Mouse (Mus musculus) neural tube, embryonic 10.5 days (tissue): Measurements from ENCODE around the gene Bad.
A peak's percentile ranks its signal among the peaks of the same experiment; 100 is the strongest.

Experiments used
- DNase-seq: peaks from one replicate; pipeline ENCODE4 v3.0.0-alpha.2; 2017; ENCODE audit warnings: low spot score; ENCODE audit errors: extremely low spot score

Gene Bad

GRCm38 (mm10) chr19:6914540-6914939 lies 27.1 kb upstream of the Bad start:
- no peak for DNase-seq

GRCm38 (mm10) chr19:6915276-6915675 lies 26.4 kb upstream of the Bad start:
- no peak for DNase-seq

- DNase-seq: no peak
Measured at GRCm38 (mm10) chr19:6916496-6916895, 25.2 kb upstream of the Bad start.

- DNase-seq: no peak
Measured at GRCm38 (mm10) chr19:6918321-6918720, 23.3 kb upstream of the Bad start.

DNA sequence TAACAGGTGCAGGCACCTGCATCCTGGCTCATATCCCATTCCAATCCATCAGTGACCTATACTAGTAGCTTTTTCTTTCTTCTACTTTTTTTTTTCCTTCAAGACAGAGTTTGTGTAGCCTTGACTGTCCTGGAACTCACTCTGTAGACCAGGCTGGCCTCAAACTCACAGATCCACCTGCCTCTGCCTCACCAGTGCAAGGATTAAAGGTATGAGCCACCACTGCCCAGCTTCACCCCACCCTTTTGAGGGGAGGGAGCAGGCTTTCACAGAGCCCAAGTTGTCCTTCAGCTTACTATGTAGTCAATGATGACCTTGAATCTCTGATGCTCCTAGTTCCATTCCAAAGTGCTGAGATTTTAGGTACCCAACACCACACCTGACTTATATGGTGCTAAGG lies 22.2 kb upstream of the Bad start:
- no peak for DNase-seq

- DNase-seq: no peak
Measured at GRCm38 (mm10) chr19:6919876-6920740, 21.6 kb upstream of the Bad start.

DNA sequence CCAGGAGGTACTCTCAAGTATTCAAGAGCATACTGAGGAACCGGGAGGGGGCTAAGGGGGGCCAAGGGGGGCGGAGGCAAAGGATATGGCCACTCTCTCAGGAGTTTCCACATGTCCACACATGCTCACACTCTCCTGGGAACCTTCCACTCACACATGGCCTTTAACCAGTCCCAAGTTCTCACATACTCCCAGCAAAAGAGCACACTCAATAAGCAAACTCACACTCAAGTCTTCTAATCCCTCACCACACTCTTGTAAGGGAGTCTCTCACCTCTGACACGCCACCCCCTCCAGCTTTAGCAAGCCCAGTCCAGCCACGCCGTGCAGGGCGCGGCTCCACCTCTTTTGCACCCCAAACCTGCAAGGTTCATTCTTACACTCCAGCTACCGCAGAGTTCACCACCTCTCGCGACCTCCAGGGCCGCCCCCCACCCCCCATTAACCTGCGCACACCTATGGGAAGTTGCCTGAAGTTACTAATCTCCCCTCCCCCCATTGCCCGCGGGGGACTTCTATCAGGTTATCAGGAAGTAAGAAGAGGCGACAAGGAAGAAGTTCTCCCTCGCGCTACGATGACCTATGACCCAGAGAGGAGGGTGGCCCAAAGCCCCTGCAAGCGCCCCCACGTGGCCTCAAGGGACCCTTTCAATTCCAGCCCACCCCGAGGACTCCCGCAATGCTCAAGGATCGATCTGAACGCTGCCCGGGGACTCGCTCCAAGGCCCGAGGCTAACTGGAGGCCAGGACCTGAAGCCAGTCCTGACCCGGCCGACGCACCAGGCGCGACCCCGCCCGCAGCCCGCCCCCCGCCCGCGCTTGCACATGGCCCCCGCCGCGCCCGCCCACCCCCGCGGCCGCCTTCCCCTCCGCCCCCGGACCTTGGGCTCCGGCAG lies 20.7 kb upstream of the Bad start:
- no peak for DNase-seq

DNA sequence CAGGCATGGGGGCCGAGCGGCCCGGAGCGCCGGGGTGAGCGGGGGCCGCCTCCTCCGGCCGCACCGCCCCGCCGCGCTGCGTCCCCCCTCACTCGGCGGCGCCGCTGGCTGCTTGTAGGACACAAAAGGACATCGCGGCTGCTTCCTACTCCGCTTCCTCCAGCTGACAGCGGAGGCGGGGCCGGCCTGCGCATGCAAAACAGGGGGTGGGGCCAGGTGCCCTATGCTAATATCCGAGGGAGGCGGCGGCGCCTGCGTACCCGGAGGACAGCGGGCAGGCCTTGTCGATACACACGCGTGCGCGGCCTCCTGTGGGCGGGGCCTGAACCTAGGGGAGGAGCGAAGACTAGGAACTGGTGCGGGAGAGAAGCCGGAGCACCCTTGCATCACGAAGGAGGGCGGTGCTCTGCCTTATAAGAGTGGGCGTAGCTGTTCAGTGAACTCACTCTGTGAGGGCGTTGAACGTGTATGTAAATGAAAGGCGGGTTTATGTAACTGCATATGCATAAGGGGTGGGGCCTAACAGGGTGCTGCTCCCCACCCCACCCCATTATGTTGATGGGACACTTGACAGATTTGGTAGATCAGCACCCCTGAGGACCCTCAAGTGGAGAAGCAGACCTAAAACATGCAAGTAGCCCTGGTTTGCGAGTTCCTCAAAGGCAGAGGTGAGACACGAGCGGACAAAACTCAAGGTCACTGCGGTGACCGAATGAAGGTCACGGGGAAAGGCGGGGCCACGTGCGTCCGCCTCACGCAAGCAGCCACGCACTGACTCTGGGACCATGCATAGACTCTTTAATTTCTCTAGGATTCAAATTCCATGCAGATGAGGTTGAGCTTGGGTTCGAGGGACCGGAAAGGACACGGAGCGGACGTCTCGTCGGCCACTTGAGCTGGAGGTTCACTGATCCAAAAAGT lies 19.8 kb upstream of the Bad start, which contains the start of gene Esrra:
Esrra (minus strand) TSS at position 167 of the 921 bp plus-strand sequence.
- DNase-seq: peak; percentile 100

- no peak for DNase-seq
Measured at GRCm38 (mm10) chr19:6922901-6923735, 18.5 kb upstream of the Bad start.

DNA sequence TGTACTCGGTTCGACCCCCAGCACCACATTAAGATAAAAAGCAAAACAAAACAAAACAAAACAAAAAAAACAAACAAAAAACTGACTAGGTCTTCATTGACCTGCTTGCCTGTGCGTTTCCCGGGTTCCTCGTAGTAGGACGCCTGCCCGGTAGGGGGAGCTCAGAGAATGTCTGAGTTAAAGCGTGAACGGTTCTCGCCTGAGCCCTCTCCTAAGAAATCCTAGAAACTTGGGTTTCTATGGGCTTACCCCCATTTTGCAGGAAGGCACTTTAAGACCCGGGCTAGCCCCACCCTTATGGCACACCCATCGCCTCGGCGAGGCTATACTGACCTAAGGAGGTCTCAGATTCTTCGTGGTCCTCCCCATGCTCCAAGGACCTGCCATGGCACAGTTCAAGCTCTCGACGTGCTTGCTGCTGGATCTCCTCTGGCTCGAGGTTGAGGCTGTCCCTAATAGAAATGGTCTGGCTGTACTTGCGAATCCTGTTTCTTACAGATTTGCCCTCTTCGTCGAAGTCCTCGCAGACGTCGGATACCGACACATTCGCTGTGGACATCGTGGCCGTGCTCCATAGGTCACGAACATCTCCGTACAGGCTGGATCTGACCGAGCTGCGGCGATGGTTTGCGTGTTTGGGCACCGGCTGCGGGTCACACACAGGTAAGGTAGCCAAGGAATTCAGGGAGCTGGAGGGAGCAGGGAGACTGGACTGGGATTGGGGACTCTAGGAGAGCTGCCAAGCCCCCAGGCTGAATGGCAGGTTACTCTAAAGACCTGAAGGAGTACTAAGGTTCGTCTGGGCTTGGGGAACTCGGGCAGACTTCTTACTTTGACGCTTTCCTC lies 17.0 kb upstream of the Bad start:
- peak; percentile 78 for DNase-seq

DNA sequence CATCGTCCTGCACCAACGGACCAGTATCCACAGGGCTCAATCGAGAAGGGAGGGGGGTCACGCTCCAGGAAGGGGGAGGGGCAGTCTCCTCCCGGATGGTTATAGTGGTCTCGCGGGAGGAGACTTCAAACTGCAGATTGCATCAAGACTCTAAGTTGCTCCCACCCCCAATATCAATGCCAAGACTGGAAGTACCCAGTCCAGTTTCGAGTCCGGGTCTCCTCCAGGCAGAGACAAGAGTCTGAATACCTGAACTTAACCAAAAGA lies 16.4 kb upstream of the Bad start, which contains the start of gene Catsperz:
Catsperz (minus strand) TSS at position 74 of the 267 bp plus-strand sequence.
- DNase-seq: peak; percentile 40

- DNase-seq: peak; percentile 37
Measured at GRCm38 (mm10) chr19:6925611-6926329, 15.9 kb upstream of the Bad start.

DNA sequence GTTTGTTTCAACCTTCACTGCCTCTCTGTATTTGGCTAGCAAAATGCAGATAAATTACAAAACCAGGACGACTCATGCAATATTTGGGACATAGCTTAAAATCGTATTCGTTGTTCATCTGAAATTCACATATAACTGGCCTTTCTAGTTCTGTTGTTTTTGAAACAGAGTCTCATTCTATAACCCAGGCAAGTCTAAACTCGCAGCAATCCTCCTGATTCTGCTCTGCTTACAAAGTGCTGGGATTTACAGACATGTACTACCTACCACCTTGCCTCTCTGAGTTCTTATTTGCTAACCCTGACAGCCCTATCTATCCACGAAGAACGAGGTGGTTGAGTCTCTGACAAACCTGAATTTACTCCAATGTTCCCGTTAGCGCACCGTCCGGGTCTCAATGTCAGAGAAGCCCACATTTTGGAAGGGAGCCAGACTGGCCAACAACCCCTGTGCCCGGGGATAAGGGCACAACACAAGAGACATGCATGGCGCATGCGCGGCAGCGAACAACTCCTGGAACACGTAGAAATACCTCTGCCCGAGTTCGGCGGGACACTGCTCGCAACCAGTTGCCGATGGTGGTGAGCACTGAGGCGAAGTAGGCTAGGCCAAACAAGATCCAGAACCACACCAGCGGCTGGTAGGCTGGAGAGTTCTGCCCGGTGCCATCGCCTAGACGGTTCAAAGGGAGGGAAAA lies 15.0 kb upstream of the Bad start:
- DNase-seq: peak; percentile 61

DNA sequence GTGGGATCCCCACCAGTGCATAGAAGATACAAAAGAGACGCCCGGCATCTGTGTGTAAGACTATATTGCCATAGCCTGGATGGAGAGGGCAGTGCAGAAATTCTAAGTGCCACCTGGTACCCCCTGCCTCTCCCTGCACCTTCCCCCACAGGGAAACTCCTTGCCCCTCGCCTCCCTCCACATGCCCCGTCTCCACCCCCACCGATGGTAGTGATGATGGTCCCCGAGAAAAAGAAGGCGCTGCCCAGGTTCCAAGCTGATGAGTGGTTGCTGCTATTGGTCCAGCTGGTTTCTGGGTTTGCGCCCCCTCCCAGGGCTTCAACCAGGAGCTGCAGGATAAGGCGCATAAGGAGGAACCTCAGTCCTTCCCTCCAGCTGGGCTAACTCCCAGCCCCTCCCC lies 13.6 kb upstream of the Bad start:
- no peak for DNase-seq

- DNase-seq: no peak
Measured at GRCm38 (mm10) chr19:6931002-6931401, 10.7 kb upstream of the Bad start.

DNA sequence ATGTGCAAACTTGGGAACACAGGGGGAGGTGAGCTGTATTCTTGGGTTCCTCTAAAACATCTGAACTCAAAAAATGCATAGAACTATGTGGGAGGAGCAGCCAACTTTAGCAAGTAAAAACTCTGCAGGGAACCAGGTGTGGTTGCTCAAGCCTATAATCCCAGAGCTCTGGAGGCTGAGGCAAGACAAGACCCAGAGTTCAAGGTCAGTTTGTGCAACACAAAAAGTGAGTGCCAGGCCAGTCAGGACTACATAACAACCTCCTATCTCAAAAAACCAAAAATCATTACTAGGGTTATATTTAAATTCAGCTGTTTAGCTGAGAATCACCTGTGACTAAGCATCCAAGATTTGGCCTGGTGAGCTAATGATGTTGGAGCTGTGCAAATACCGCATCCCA lies 9.6 kb upstream of the Bad start:
- no peak for DNase-seq

GRCm38 (mm10) chr19:6933102-6933435 lies 8.6 kb upstream of the Bad start:
- no peak for DNase-seq

GRCm38 (mm10) chr19:6933436-6934194 lies 8.0 kb upstream of the Bad start:
- peak; percentile 40 for DNase-seq
